Mouse (Mus musculus): ENCODE measurements around the gene Senp1.
A peak's percentile ranks its signal among the peaks of the same experiment; 100 is the strongest.

The Senp1 gene

DNA sequence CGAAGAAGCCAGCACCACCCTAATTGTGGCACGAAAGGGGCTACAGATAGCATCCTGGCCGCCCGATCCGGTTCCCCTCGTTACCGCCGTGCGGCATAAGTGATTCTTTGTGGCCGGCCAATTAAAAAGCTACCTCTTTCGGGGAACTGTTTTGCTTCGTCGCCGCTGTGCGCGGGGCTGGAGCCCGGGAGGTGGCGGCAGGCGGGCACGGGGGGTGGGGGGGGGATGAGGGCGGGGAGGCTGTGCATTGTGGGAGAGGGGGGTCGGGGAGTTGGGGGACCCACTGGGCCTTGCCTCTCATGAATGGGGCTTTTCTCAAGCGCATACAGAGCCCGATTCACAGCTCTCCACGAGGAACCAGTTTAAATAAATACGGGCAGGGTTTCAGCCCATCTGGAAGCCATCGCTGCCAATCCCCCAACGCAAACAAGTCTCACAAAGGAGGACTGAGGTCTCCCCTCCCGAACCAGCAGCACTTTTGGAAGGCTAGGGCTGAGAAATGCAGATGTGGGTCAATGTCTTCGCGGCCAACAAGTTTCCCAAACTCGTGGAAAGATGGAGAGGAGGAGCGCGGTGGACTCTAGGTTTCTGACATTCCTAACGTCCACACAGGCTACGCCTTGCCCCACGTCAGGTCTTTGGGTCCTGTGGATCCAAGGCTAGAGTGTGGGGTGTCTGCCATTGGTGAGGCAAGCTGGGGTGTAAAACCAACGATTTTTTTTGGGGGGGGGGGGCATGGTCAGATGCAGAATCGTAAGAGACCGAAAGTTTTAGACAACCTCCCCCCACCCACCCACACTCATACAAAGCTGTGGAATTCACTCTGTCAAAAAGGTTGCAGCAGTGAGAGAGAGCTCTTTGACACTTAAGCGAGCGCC lies 91.2 kb downstream of the Senp1 start:
- no peak for DNase-seq (ENCODE audit: low spot score)

DNA sequence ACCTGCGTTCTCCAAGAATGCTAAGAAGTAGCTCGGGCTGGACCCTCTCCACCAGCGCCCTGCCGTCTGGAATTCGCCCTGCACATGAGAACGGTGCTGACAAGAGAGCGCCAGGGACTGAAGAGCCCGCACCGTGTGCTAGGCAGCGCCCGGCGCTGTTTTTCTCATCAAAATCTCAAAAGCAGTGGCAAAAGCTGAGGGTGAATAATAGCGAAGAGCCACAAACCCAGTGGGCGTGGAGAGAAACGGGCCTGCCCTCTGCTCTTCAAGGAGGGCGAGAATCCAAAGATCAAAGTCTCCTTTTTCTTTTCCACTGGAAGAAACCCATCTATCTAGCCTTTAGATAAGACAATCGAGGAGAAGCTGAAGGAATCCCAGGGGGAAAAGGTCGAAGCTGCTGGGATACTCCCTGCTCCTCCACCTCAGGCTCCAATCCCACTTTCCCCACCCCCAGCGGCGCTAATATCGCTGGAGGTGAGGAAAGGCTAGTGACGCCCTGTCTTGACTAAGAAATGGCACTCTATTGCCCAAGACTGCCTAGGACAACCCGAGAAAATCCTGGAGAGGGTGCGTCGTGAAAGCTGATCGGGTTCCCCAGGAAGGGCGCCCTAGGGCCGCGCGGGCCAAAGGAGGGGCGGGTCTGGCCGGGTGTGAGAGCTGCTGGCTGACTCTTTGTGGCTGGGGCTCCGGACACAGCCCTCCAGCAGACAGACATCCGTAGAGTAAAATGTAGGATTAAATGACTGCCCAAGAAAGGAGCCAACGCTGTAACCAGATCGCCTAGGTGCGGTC lies 92.0 kb downstream of the Senp1 start:
- DNase-seq (ENCODE audit: low spot score): no peak

GRCm38 (mm10) chr15:97999991-98000390 lies 93.6 kb downstream of the Senp1 start:
- DNase-seq (ENCODE audit: low spot score): no peak

- no peak for DNase-seq (ENCODE audit: low spot score)
These were observed 94.0 kb downstream of the Senp1 start for GRCm38 (mm10) chr15:97999546-97999945.

DNA sequence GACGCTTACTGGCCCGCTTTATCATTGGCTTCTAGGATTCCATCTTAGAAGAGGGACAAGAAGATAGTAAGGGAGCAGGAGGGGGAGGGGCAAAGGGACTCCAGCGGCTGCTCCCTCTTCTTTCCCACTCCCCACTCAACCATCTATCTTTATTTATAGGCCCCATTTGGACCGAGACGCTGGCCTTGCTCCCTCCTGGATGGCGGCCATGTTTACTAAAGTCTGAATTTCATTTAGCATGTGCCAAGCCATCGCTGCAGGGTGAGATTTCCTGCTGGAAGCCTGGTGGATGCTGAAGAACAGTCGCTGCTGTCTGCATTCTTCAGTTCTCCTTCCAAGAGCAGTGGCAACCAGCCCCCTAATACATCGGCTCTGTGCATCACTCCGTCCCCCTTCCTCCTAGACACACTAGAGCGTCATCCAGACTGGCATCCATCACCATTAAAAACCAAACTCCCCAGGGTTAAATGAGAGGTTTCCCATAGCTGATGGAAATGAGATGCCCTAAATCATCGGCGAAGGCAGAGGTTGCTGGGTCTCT lies 96.8 kb downstream of the Senp1 start:
- DNase-seq (ENCODE audit: low spot score): no peak

DNA sequence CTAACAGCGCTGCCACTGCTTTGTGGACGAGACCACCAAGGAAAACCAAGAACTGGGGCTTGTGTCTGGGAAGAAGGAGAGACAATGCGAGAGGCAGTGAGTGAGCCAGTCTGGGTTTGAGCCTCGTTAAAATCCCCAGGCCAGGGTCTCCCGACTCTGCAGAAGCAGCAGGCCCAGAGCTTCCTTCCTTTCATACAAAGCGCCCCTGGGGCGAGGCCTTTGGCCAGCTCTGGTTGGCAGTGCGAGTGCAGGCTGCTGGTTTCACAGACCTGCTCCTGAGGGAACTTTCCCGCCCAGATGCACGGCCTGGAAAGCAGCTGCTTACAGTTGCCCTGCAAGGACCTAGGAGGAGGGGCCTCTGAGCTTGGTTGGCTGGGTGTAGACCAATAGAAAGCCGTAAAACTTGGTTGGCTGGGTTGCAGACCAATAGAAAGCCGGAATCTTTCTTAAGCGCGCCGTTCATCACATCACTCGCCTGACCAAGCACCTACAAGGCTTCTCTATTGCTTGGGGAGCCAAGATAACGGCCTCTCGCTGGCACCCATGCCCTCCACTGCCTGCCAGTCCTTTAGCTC lies 100.7 kb downstream of the Senp1 start:
- DNase-seq (ENCODE audit: low spot score): peak; percentile 78

- no peak for DNase-seq (ENCODE audit: low spot score)
These were observed 101.4 kb downstream of the Senp1 start for GRCm38 (mm10) chr15:97992027-97992711.

DNA sequence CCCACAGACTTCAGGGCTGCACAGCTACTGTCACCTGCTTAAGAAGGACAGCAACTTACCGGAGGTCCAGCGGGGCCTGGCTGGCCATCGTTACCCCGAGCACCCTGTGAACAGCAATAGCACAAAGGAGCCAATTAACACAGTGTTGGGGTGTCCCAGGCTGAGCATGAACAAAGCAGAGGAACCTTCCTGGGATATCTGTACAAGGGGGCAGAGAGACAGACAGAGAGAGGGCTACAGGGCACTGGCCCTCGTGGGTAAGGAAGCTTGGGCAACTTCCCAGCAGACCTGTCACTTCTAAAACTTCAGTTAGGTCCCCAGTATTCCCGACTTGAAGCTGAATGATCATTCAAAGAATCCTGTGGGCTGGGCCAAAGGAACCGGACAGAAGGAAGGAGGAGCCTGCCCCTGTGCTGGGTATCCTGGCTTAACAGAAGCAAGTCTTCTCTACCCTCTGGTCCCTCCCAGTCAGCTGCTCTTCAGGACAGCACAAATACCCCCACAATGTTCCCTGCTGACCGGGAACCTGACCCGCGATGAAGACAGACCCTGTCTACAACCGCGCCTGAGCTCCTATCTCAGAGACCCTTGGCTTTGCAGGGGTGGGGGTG lies 102.2 kb downstream of the Senp1 start:
- DNase-seq (ENCODE audit: low spot score): no peak

DNA sequence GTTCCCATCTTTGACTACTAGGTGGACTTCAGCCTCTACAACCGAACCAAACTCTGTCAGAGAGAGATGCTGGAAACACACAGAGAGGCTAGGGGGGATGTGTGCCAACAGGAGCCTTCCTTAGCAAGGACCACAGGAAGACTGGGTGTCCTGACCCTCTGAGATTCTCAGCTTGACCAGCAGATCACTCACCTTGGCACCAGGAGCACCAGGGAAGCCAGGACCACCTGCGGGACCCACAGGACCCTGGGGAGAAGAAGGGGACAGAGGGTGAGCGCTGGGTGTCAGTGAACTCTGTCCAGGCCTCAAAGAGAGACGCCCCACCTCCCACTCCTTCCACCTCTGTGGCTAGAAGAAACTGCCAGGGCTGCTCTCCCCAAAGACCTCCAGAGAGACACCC lies 102.8 kb downstream of the Senp1 start:
- DNase-seq (ENCODE audit: low spot score): no peak

GRCm38 (mm10) chr15:97990124-97990523 lies 103.4 kb downstream of the Senp1 start:
- no peak for DNase-seq (ENCODE audit: low spot score)

GRCm38 (mm10) chr15:97989544-97989943 lies 104.0 kb downstream of the Senp1 start:
- DNase-seq (ENCODE audit: low spot score): no peak

Measured in urinary bladder, postnatal 14 days (tissue).